Mouse (Mus musculus) frontal cortex, postnatal 25 days (tissue): Measurements from ENCODE around the gene Gpatch3.
A peak's percentile ranks its signal among the peaks of the same experiment; 100 is the strongest.

Source experiments
- DNase-seq, 2 experiments: peaks; one replicate each; pipeline ENCODE4 v3.0.0; 2022; ENCODE audit warnings: low spot score in 2 of 2

Gene Gpatch3

GRCm38 (mm10) chr4:133584059-133584951 is 9.8 kb downstream of the Gpatch3 start, which contains the start of gene Gpn2:
TSS of gene Gpn2 (plus strand) at chr4:133584362.
- peak; percentile 50 to 73 for DNase-seq

- DNase-seq = peak; percentile 49 to 67
These were observed 18.0 kb downstream of the Gpatch3 start for GRCm38 (mm10) chr4:133592570-133592969.

- DNase-seq = peak in 1 of 2 experiments; percentile 18
These were observed 21.0 kb downstream of the Gpatch3 start for GRCm38 (mm10) chr4:133595538-133595937.

GRCm38 (mm10) chr4:133596084-133596483 is 21.5 kb downstream of the Gpatch3 start:
- DNase-seq = no peak

GRCm38 (mm10) chr4:133598616-133599015 is 24.1 kb downstream of the Gpatch3 start:
- DNase-seq = no peak

- no peak for DNase-seq
These were observed 24.6 kb downstream of the Gpatch3 start for GRCm38 (mm10) chr4:133599116-133599515.

- DNase-seq = peak; percentile 52 to 64
These were observed 25.1 kb downstream of the Gpatch3 start for GRCm38 (mm10) chr4:133599571-133600073.

GRCm38 (mm10) chr4:133600306-133600705 is 25.8 kb downstream of the Gpatch3 start:
- no peak for DNase-seq

- DNase-seq = no peak
These were observed 27.2 kb downstream of the Gpatch3 start, which contains the start of gene Sfn for GRCm38 (mm10) chr4:133601721-133602218. TSS of gene Sfn (minus strand) at chr4:133602168.

- DNase-seq = no peak
These were observed 28.5 kb downstream of the Gpatch3 start for GRCm38 (mm10) chr4:133603056-133603455.

- DNase-seq = no peak
These were observed 29.6 kb downstream of the Gpatch3 start for GRCm38 (mm10) chr4:133604175-133604574.

- DNase-seq = no peak
These were observed 30.3 kb downstream of the Gpatch3 start for GRCm38 (mm10) chr4:133604856-133605255.

- DNase-seq = no peak
These were observed 30.8 kb downstream of the Gpatch3 start for GRCm38 (mm10) chr4:133605330-133605729.

- no peak for DNase-seq
These were observed 32.7 kb downstream of the Gpatch3 start for GRCm38 (mm10) chr4:133607284-133607683.

- DNase-seq = peak; percentile 48 to 70
These were observed 35.2 kb downstream of the Gpatch3 start for GRCm38 (mm10) chr4:133609719-133610118.

GRCm38 (mm10) chr4:133611815-133612214 is 37.3 kb downstream of the Gpatch3 start:
- DNase-seq = no peak

GRCm38 (mm10) chr4:133612416-133612815 is 37.9 kb downstream of the Gpatch3 start:
- no peak for DNase-seq

GRCm38 (mm10) chr4:133613026-133613425 is 38.5 kb downstream of the Gpatch3 start:
- DNase-seq = no peak

GRCm38 (mm10) chr4:133613867-133614266 is 39.3 kb downstream of the Gpatch3 start:
- no peak for DNase-seq

- DNase-seq = peak; percentile 25 to 48
These were observed 39.8 kb downstream of the Gpatch3 start for GRCm38 (mm10) chr4:133614274-133614761.

- DNase-seq = no peak
These were observed 40.9 kb downstream of the Gpatch3 start for GRCm38 (mm10) chr4:133615416-133615815.

GRCm38 (mm10) chr4:133617936-133618335 is 43.4 kb downstream of the Gpatch3 start:
- no peak for DNase-seq
